Mouse (Mus musculus) heart, adult 8-10 months (tissue): ENCODE results near the gene Arhgap15. TPM values are rescaled to one million over a fixed set of nuclear protein-coding genes. Genes with fewer than 3 reads are reported as not detected.
A peak's percentile ranks its signal among the peaks of the same experiment; 100 is the strongest.

Experiments used
- DNase-seq: peaks from one replicate; pipeline ENCODE4 v3.0.0; 2022; ENCODE audit warnings: low spot score
- total RNA-seq, 4 experiments: library from RNA; stranded (reverse); gene quantifications; 2 replicates each; pipeline ENCODE4 v1.2.4; 2022

Gene Arhgap15
- total RNA-seq, 4 experiments from 2014 or later, result 0.41 to 1.1 (median 0.89) TPM

DNA sequence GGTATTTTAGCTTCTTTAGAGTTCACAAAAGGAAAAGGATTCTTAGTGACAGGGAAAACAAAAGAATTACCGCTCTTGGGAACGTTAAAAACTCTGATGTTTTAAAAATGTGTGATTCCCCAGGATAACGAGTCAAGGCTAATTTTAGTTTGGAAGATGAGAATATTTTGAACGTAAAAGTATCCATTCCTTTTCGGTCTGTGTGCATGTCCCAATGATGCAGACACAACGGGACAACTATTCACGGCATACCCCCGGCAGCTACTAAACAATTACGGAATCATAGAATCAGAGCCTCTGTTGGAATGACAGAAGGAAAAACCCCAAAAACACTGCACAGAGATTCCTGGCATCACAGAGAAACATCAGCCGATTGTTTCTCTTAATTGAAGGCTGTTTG is 281.2 kb downstream of the Arhgap15 start:
- no peak for DNase-seq

- no peak for DNase-seq
These were observed 291.0 kb downstream of the Arhgap15 start for GRCm38 (mm10) chr2:44039522-44040203.

DNA sequence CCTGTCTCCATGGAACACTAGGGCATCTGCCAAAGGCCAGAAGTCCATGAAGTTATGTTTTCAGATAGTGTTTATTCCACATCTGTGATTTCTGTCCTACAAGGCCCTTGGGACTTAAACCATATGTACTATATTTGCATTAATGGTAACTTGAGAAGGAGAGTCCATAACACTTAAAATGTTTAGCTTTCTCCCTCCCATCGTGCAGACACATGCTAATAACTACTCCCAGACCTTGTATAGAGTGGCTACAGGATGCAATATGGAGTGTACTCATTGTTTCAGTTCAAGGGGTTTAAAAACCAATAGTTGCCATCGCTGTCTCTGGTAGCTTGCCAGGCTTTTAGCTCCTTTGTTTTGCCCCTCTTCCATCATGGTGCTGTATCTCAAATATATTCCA is 295.5 kb downstream of the Arhgap15 start:
- no peak for DNase-seq

DNA sequence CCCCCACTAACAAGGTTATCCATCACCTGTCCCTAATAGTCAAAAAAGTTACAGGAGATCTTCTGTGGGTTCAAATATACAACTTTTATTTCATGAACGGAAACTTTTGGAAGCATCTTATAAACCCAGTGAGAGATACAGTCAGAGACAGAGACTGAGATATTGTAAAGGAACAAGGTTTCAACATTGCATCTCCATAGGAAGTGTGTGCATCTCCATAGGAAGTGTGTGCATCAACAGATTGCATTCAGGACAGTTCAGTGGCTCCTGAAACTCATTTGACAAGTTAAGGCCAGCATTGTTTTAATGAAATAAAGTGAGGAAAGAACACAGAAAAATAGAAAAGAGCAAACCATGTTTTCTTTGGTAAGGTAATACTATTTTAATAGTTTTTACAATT is 296.0 kb downstream of the Arhgap15 start:
- no peak for DNase-seq

- DNase-seq, result no peak
These were observed 296.6 kb downstream of the Arhgap15 start for GRCm38 (mm10) chr2:44045231-44045630.

- DNase-seq, result no peak
These were observed 311.7 kb downstream of the Arhgap15 start for GRCm38 (mm10) chr2:44060306-44060705.

DNA sequence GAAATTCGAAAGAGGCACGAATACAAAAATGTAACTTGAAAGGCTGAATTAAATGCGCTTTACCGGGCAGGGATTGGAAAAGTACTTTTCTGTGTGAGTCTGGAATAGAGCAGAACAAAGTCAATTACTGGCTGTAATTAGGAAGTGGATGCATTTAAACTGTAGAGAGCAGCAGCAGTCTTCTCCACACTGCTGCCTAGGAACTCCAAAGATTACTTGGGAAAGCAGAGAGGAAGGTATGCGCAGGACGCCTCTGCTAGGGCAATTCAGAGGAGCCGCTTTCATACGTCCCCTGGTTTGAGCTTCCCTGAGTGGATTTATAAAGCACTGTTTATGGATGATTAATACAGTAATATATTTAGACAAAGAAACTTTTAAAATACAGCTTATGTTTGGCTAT is 312.1 kb downstream of the Arhgap15 start:
- DNase-seq, result no peak

GRCm38 (mm10) chr2:44065067-44065466 is 316.4 kb downstream of the Arhgap15 start:
- no peak for DNase-seq

DNA sequence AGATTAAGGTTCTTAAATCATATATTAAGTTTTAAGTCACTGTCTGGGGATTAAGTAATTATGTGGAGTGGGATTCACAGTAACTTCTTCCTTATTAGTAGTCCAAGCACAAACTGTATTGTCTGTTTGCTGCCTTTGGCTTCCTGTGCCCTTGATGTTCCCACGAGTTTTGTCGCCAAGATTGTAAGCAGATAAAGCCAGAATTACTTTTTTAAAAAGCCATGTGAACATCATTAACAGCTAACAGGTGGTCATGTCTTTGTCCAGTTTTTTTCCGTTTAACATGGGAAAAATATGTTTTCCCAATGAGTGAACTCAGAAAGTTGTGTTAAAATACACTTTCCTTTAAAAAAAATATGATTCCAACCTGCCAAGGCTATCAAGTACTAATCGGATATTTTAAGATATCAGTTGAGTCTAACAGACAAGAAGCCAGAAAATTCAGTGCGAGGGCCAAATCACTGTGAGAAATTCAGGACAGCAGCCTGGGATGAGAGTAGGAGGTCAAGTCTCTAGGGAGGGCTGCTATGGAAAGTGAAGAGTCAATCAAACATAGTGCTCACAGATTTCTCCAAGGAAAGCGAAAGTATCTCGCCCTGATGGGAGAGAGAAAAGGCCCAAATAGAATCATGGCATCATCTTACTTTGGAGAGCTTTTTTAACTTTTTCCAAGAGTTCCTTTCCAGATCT is 319.7 kb downstream of the Arhgap15 start:
- peak; percentile 52 for DNase-seq

- no peak for DNase-seq
These were observed 320.3 kb downstream of the Arhgap15 start for GRCm38 (mm10) chr2:44068906-44069305.

DNA sequence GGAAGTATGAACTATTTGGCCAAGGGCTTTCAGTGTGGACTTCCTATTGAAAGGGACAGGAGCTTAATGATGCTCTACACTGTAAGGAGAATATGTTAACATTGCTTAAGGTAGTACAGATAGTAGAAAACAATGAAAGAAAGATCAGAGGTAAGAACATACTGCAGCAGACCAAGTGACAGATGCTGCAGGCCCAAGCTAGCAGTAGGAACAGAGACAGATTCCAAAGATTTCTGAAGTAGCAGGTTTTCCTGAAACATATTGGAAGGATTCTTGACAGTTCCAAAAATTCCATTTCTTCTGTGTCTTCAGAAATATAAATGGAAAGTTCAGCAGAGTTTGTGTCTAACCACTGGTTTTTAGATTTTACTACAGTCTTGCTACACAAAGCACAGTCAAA is 327.9 kb downstream of the Arhgap15 start:
- DNase-seq, result no peak

GRCm38 (mm10) chr2:44080530-44080929 is 331.9 kb downstream of the Arhgap15 start:
- DNase-seq, result no peak

DNA sequence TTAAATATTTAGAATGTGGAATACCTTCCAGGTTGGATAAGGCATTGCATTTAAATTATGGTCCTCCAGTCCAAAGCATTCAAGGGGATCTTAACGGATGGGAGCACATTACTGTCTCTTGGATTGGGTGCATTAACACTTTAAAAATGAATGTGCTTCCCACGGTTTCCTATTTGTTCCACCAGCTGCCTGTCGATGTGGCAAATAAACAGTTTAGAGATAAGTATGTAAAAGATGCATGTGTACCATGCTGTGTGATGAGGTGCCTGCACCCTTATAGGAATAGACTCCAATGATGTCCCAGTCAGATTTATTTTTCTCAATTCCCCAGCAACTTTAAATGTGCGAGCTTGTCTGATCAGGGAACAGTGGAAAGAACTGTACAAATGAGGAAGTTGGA is 332.6 kb downstream of the Arhgap15 start:
- DNase-seq, result no peak

GRCm38 (mm10) chr2:44084471-44084870 is 335.8 kb downstream of the Arhgap15 start:
- DNase-seq, result no peak

GRCm38 (mm10) chr2:44086403-44087056 is 337.9 kb downstream of the Arhgap15 start:
- no peak for DNase-seq

DNA sequence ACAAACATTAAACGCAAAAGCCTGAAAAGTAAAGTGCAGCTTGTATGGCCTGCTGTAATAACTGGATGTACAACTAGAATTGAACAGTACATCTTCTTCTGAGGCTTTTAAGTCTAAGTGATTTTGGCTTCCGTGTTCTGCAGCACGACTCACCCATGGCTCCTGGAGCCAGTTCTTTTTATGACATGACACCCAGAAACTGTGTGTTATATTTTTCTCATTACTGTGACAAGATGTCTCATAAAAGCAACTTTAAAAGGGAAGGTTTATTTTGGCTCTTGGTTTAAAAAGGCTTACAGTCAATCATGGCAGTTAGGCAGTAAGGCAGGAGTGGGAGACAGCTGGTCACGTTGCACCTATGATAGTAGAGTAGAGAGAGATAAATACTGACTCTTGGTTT is 349.9 kb downstream of the Arhgap15 start:
- DNase-seq, result no peak

GRCm38 (mm10) chr2:44102351-44102750 is 353.7 kb downstream of the Arhgap15 start:
- DNase-seq, result no peak

GRCm38 (mm10) chr2:44103321-44103720 is 354.7 kb downstream of the Arhgap15 start:
- no peak for DNase-seq

- peak; percentile 19 for DNase-seq
These were observed 355.1 kb downstream of the Arhgap15 start for GRCm38 (mm10) chr2:44103742-44104141.

GRCm38 (mm10) chr2:44104282-44105197 is 355.9 kb downstream of the Arhgap15 start:
- peak; percentile 37 for DNase-seq

GRCm38 (mm10) chr2:44105198-44105555 is 356.6 kb downstream of the Arhgap15 start:
- DNase-seq, result peak; percentile 29

GRCm38 (mm10) chr2:44106359-44106758 is 357.7 kb downstream of the Arhgap15 start:
- DNase-seq, result no peak
